In the genomic region with DNA sequence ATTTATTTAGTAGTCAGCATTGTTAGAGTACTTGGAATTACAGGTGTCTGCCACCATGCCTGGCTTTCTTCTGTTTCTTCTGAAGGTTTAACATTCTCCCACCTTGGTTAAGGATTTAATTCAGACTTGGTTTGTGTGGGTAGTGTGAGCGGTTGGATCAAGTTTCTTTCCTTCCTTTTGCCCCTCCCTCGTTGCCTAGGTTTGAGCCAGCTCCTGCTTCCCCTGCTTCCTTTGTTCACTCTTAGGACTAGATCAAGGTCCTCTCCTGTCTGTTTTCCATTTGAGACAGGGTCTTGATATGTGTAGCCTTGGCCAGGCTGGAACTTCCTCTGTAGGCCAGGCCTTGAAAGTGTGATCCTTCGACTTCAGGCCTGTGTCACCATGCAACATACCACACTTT, we compare ENCODE assay signal across 26 mouse cellular contexts. TPM values are rescaled to one million over a fixed set of nuclear protein-coding genes. Genes with fewer than 3 reads are reported as not detected.
A peak's percentile ranks its signal among the peaks of the same experiment; 100 is the strongest.
DNase-seq lines count a peak whose midpoint lies in the region; ATAC-seq and TF ChIP-seq lines count a peak whose summit lies in the region.
"Had no signal": no experiment of that assay in that cellular context is flagged by ENCODE, and none has a peak within 500 bp of the region (broad histone marks: within the 10 kb centered on the region; RNA-seq: fewer than 3 reads in every experiment).

No protein-coding gene starts in this region.

- H3K4me1 ChIP-seq in kidney, postnatal 0 days (replicated peaks; ENCODE audit: insufficient read depth, low read length): no peaks in the 10 kb centered on the region
- peaks cover 2% of the 10 kb centered on the region for H3K4me1 ChIP-seq in ES-Bruce4 (ENCODE audit: control insufficient read depth, insufficient read depth, low read length)
- no peaks in the 10 kb centered on the region for H3K4me1 ChIP-seq in embryonic facial prominence, embryonic 14.5 days (ENCODE audit: control insufficient read depth, insufficient read depth, low read length)
- H3K4me1 ChIP-seq in intestine, embryonic 16.5 days (ENCODE audit: control insufficient read depth, insufficient read depth, low read length): no peaks in the 10 kb centered on the region
- H3K4me1 ChIP-seq: embryonic facial prominence, embryonic 13.5 days; forebrain, embryonic 13.5 days; heart, embryonic 10.5 days; heart, embryonic 13.5 days had no signal

- no peak overlapping the region for H3K9ac ChIP-seq in kidney, postnatal 0 days (ENCODE audit: low read depth, low read length)
- no peak overlapping the region for H3K9ac ChIP-seq in ES-Bruce4 (ENCODE audit: low read depth, poor library complexity, severe bottlenecking)
- no peak overlapping the region for H3K9ac ChIP-seq in embryonic facial prominence, embryonic 14.5 days (ENCODE audit: low read depth, low read length)
- no peak overlapping the region for H3K9ac ChIP-seq in intestine, embryonic 16.5 days (ENCODE audit: low read depth, low read length)
- H3K9ac ChIP-seq: embryonic facial prominence, embryonic 13.5 days; forebrain, embryonic 13.5 days; heart, embryonic 13.5 days; hindbrain, embryonic 14.5 days had no signal

- DNase-seq in kidney, postnatal 0 days (ENCODE audit: low spot score): peak; percentile 45
- no peak for DNase-seq in kidney, postnatal 25 days
- DNase-seq in ZHBTc4 (ENCODE audit: low read depth, low spot score): peak; percentile 46
- peak; percentile 10 for DNase-seq in embryonic facial prominence, embryonic 14.5 days (ENCODE audit: low spot score)
- DNase-seq in T-cell, adult 2 months (ENCODE audit: low spot score): no peak
- DNase-seq in layer of hippocampus, postnatal 10 days (ENCODE audit: low spot score in 2 of 2): no peak
- DNase-seq: cerebellum, adult 18-20 months; cerebellum, adult 9-10 months; cerebellum, postnatal 14 days; gastrocnemius, postnatal 10 days; gastrocnemius, postnatal 36 days; heart, adult 2 months; heart, postnatal 14 days; heart, postnatal 4 days had no signal

- no peak for TF ChIP-seq POLR2A in ES-Bruce4 (IDR thresholded peaks at IDR 0.05; ENCODE audit: insufficient read depth, low read length)

- 0 out of 2 replicates have a peak, but pooled peaks cover 2% of the 10 kb centered on the region for H3K36me3 ChIP-seq in kidney, postnatal 0 days (ENCODE audit: insufficient read depth, low read length)
- no peaks in the 10 kb centered on the region for H3K36me3 ChIP-seq in ES-Bruce4 (ENCODE audit: control insufficient read depth, insufficient read depth, low read length, poor library complexity, severe bottlenecking)
- H3K36me3 ChIP-seq in embryonic facial prominence, embryonic 14.5 days (ENCODE audit: control insufficient read depth, insufficient read depth, low read length): peaks cover 4% of the 10 kb centered on the region; the same call in 1 of the 2 replicates
- H3K36me3 ChIP-seq in intestine, embryonic 16.5 days (ENCODE audit: control insufficient read depth, insufficient read depth, low read length): 0 out of 2 replicates have a peak, but pooled peaks cover 7% of the 10 kb centered on the region
- H3K36me3 ChIP-seq: G1E had no signal

- no peaks in the 10 kb centered on the region for H3K27me3 ChIP-seq in kidney, postnatal 0 days (ENCODE audit: insufficient read depth, low read length)
- H3K27me3 ChIP-seq in ES-Bruce4 (ENCODE audit: control insufficient read depth, insufficient read depth, low read length, poor library complexity, severe bottlenecking): no peaks in the 10 kb centered on the region
- no peaks in the 10 kb centered on the region for H3K27me3 ChIP-seq in embryonic facial prominence, embryonic 14.5 days (replicated peaks; ENCODE audit: control insufficient read depth, insufficient read depth, low read length)
- no peaks in the 10 kb centered on the region for H3K27me3 ChIP-seq in intestine, embryonic 16.5 days (replicated peaks; ENCODE audit: control insufficient read depth, insufficient read depth, low read length)
- H3K27me3 ChIP-seq: embryonic facial prominence, embryonic 13.5 days; forebrain, embryonic 13.5 days; heart, embryonic 13.5 days; Patski had no signal

- H3K9me3 ChIP-seq in kidney, postnatal 0 days (replicated peaks; ENCODE audit: low read length): no peaks in the 10 kb centered on the region
- peaks cover 16% of the 10 kb centered on the region for H3K9me3 ChIP-seq in ES-Bruce4 (replicated peaks; ENCODE audit: control insufficient read depth, insufficient read depth, low read length, poor library complexity, severe bottlenecking)
- no peaks in the 10 kb centered on the region for H3K9me3 ChIP-seq in embryonic facial prominence, embryonic 14.5 days (ENCODE audit: control insufficient read depth, low read length)
- H3K9me3 ChIP-seq in intestine, embryonic 16.5 days (ENCODE audit: control insufficient read depth, low read length): no peaks in the 10 kb centered on the region
- H3K9me3 ChIP-seq: embryonic facial prominence, embryonic 13.5 days; forebrain, embryonic 13.5 days; G1E had no signal

- TF ChIP-seq EP300 in ES-Bruce4 (IDR thresholded peaks at IDR 0.05; ENCODE audit: insufficient read depth, low read depth, low read length): no peak

- H3K4me3 ChIP-seq in kidney, postnatal 0 days (replicated peaks; ENCODE audit: low read depth, low read length): no peak overlapping the region
- no peak overlapping the region for H3K4me3 ChIP-seq in ES-Bruce4 (ENCODE audit: low read depth, low read length)
- no peak overlapping the region for H3K4me3 ChIP-seq in embryonic facial prominence, embryonic 14.5 days (ENCODE audit: low read depth, low read length)
- H3K4me3 ChIP-seq in intestine, embryonic 16.5 days (ENCODE audit: low read length): no peak overlapping the region
- H3K4me3 ChIP-seq: embryonic facial prominence, embryonic 13.5 days; forebrain, embryonic 10.5 days; forebrain, embryonic 13.5 days; heart, adult 2 months; heart, embryonic 10.5 days; heart, embryonic 13.5 days had no signal

- no peak for TF ChIP-seq CTCF in kidney, postnatal 0 days (IDR thresholded peaks at IDR 0.05; ENCODE audit: low read depth)
- TF ChIP-seq CTCF in ES-Bruce4 (IDR thresholded peaks at IDR 0.05; ENCODE audit: low read depth, low read length): no peak

- H3K4me2 ChIP-seq in kidney, postnatal 0 days (ENCODE audit: low read length): no peak overlapping the region
- no peak overlapping the region for H3K4me2 ChIP-seq in embryonic facial prominence, embryonic 14.5 days (ENCODE audit: low read depth, low read length)
- no peak overlapping the region for H3K4me2 ChIP-seq in intestine, embryonic 16.5 days (ENCODE audit: low read depth, low read length)
- H3K4me2 ChIP-seq: embryonic facial prominence, embryonic 13.5 days; forebrain, embryonic 13.5 days; heart, embryonic 13.5 days; hindbrain, embryonic 14.5 days had no signal

- no peak for ATAC-seq in kidney, postnatal 0 days (replicated peaks; ENCODE audit: low FRiP score, low read depth)
- 0 out of 2 replicates have a peak, but pooled peaks have one; percentile 47 for ATAC-seq in embryonic facial prominence, embryonic 14.5 days (ENCODE audit: low read depth)
- no peak for ATAC-seq in intestine, embryonic 16.5 days
- ATAC-seq: forebrain, embryonic 13.5 days; forebrain, embryonic 16.5 days; hindbrain, postnatal 0 days; Patski had no signal

- 41% methylated on average over 3 of the region's 3 CpGs for WGBS in kidney, postnatal 0 days
- 37% methylated on average over 3 of the region's 3 CpGs for WGBS in embryonic facial prominence, embryonic 14.5 days
- 71% methylated on average over 3 of the region's 3 CpGs for WGBS in intestine, embryonic 16.5 days

- H3K27ac ChIP-seq in kidney, postnatal 0 days: no peak overlapping the region
- peak overlapping the region; percentile 57 for H3K27ac ChIP-seq in ES-Bruce4 (ENCODE audit: insufficient read depth, low read length)
- H3K27ac ChIP-seq in embryonic facial prominence, embryonic 14.5 days (replicated peaks; ENCODE audit: low read depth, low read length): no peak overlapping the region
- no peak overlapping the region for H3K27ac ChIP-seq in intestine, embryonic 16.5 days (ENCODE audit: low read length)
- H3K27ac ChIP-seq: embryonic facial prominence, embryonic 13.5 days; forebrain, embryonic 10.5 days; forebrain, embryonic 13.5 days; heart, adult 2 months; heart, embryonic 10.5 days; heart, embryonic 13.5 days; hindbrain, embryonic 14.5 days; hindbrain, postnatal 0 days had no signal

RNA-seq across cellular contexts. Expression of gene Wsb2, which starts 10.8 kb away (rescaled TPM):
- polyA plus RNA-seq in kidney, postnatal 0 days (2015; fragmentation: Nextera tagmentation; extraction: Ambion mirVana): 89.3 and 92.2 TPM in 2 replicates
- 49.5 and 56.1 TPM in 2 replicates for polyA plus RNA-seq in ES-Bruce4 (2011; ENCODE audit: insufficient read depth, insufficient read length, low read depth, missing spikeins)
- polyA plus RNA-seq in embryonic facial prominence, embryonic 14.5 days (2014; fragmentation: Nextera tagmentation; extraction: Ambion mirVana): 88.0 and 89.6 TPM in 2 replicates
- 43.9 and 63.3 TPM in 2 replicates for polyA plus RNA-seq in intestine, embryonic 16.5 days (2015; fragmentation: Nextera tagmentation; extraction: Ambion mirVana)
- 100 to 1,000 TPM; 437 to 454 TPM for total RNA-seq in layer of hippocampus, postnatal 10 days (2021)

RNA-seq across cellular contexts. Expression of gene Vsig10, which starts 27.4 kb away (rescaled TPM):
- polyA plus RNA-seq in kidney, postnatal 0 days (2015; fragmentation: Nextera tagmentation; extraction: Ambion mirVana): 9.5 and 11.6 TPM in 2 replicates
- 15.7 and 21.6 TPM in 2 replicates for polyA plus RNA-seq in ES-Bruce4 (2011; ENCODE audit: insufficient read depth, insufficient read length, low read depth, missing spikeins)
- polyA plus RNA-seq in embryonic facial prominence, embryonic 14.5 days (2014; fragmentation: Nextera tagmentation; extraction: Ambion mirVana): 3.9 TPM in 2 replicates
- polyA plus RNA-seq in intestine, embryonic 16.5 days (2015; fragmentation: Nextera tagmentation; extraction: Ambion mirVana): 15.4 and 18.6 TPM in 2 replicates
- total RNA-seq in layer of hippocampus, postnatal 10 days (2021): 1 to 10 TPM; 2.4 to 4.2 TPM

RNA-seq across cellular contexts. Expression of gene Rfc5, which starts 42.6 kb away (rescaled TPM):
- polyA plus RNA-seq in kidney, postnatal 0 days (2015; fragmentation: Nextera tagmentation; extraction: Ambion mirVana): 54.7 and 60.2 TPM in 2 replicates
- polyA plus RNA-seq in ES-Bruce4 (2011; ENCODE audit: insufficient read depth, insufficient read length, low read depth, missing spikeins): 146 and 158 TPM in 2 replicates
- 61.9 and 69.1 TPM in 2 replicates for polyA plus RNA-seq in embryonic facial prominence, embryonic 14.5 days (2014; fragmentation: Nextera tagmentation; extraction: Ambion mirVana)
- polyA plus RNA-seq in intestine, embryonic 16.5 days (2015; fragmentation: Nextera tagmentation; extraction: Ambion mirVana): 99.9 and 101 TPM in 2 replicates
- total RNA-seq in layer of hippocampus, postnatal 10 days (2021): 10 to 100 TPM; 17.7 to 25.1 TPM

RNA-seq across cellular contexts. Expression of gene Pebp1, which starts 58.9 kb away (rescaled TPM):
- polyA plus RNA-seq in kidney, postnatal 0 days (2015; fragmentation: Nextera tagmentation; extraction: Ambion mirVana): 625 and 668 TPM in 2 replicates
- 246 and 264 TPM in 2 replicates for polyA plus RNA-seq in ES-Bruce4 (2011; ENCODE audit: insufficient read depth, insufficient read length, low read depth, missing spikeins)
- 617 and 666 TPM in 2 replicates for polyA plus RNA-seq in embryonic facial prominence, embryonic 14.5 days (2014; fragmentation: Nextera tagmentation; extraction: Ambion mirVana)
- polyA plus RNA-seq in intestine, embryonic 16.5 days (2015; fragmentation: Nextera tagmentation; extraction: Ambion mirVana): 636 and 699 TPM in 2 replicates
- 100 to 1,000 TPM; 699 to 737 TPM for total RNA-seq in layer of hippocampus, postnatal 10 days (2021)

Comparison
In these comparisons a context has a peak if more than half of its experiments do, and no peak if none do; other contexts are left out.
1. DNase-seq: peak in kidney, postnatal 0 days (single experiment), ZHBTc4 (single experiment) and embryonic facial prominence, embryonic 14.5 days (single experiment); none in kidney, postnatal 25 days (0 of 2), T-cell, adult 2 months (single experiment) and layer of hippocampus, postnatal 10 days (0 of 2).